Mouse (Mus musculus): Measurements from ENCODE around the gene Prr5. TPM values are rescaled to one million over a fixed set of nuclear protein-coding genes. Genes with fewer than 3 reads are reported as not detected.
A peak's percentile ranks its signal among the peaks of the same experiment; 100 is the strongest.
"Not testable (repeated sequence)": the region's sequence is repeated elsewhere in the genome, so short reads cannot be mapped to it uniquely, and the experiment has no call there.

Gene Prr5
- total RNA-seq, 2 experiments from 2014 or later: 18.6 to 20.6 TPM

GRCm38 (mm10) chr15:84706983-84707619 is 37.7 kb downstream of the Prr5 start:
- no peak for DNase-seq (ENCODE audit: low spot score in 2 of 2)

DNA sequence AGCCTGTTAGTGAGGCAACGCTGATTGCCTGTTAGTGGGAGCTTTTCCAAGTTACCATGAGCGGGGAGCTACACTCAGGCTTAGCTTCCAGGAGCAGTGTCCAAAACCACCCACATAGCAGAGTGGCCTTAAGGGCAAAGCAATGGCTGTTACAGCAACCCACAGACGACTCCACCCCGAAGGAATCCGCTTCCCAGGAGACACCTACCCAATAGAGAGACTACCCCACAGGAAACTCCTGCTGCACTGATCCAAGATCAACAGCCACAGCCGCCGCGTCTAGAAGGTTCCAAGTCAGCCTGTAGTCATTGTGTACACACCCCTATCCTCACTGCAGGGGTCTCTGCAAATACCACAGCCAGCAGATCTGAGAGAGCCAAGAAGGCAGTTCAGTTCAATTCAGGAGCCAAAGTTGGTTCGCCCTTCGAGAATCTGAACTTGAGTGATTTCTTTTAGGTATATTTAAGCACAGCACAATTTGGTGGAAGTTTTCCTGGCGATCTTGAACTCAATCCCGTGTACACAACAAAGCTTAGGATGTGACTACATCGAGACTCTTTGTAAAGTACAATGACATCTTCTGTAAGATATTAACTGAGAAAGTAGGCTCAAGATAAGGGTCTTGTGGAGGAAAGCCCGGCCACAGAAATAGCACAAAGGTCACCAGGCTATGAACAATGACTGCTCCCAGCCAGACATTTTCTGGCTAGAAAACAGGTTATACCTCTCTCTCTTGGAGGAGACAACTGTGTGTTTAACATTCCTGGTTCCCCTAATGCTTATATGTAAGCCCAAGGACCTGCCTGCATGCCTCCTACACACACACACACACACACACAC is 43.4 kb downstream of the Prr5 start:
- DNase-seq (ENCODE audit: low spot score in 2 of 2): no peak

GRCm38 (mm10) chr15:84714730-84715129 is 45.3 kb downstream of the Prr5 start:
- DNase-seq (ENCODE audit: low spot score in 2 of 2): peak; percentile 39 to 53

GRCm38 (mm10) chr15:84715132-84715531 is 45.7 kb downstream of the Prr5 start:
- DNase-seq (ENCODE audit: low spot score in 2 of 2): no peak

- DNase-seq (ENCODE audit: low spot score in 2 of 2): not testable (repeated sequence)
Observed at GRCm38 (mm10) chr15:84717570-84718270, 48.3 kb downstream of the Prr5 start.

GRCm38 (mm10) chr15:84718785-84719184 is 49.4 kb downstream of the Prr5 start:
- no peak for DNase-seq (ENCODE audit: low spot score in 2 of 2)

DNA sequence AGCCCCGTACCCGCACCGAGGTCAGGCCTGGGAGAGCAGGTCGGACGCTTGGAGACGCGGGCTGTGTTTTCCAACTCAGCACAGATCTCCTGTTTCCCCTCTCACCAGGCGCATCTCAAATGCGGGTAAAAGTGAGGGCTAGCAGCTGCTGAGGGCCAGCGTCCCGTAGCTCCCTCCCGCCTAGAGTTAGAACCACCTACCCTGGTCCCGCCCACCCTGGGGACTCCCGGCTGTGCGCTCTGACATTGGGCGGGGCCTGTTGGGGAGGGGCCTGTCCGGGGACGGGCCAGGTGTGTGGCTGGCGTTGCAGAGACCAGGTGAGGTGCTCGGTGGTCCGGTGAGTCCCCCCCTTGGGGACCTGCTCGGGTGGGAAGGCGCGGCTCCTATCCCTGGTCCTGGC is 50.4 kb downstream of the Prr5 start, which contains the start of gene Arhgap8:
TSS of gene Arhgap8 (plus strand) at position 262 of the 400 bp plus-strand sequence.
- no peak for DNase-seq (ENCODE audit: low spot score in 2 of 2)

DNA sequence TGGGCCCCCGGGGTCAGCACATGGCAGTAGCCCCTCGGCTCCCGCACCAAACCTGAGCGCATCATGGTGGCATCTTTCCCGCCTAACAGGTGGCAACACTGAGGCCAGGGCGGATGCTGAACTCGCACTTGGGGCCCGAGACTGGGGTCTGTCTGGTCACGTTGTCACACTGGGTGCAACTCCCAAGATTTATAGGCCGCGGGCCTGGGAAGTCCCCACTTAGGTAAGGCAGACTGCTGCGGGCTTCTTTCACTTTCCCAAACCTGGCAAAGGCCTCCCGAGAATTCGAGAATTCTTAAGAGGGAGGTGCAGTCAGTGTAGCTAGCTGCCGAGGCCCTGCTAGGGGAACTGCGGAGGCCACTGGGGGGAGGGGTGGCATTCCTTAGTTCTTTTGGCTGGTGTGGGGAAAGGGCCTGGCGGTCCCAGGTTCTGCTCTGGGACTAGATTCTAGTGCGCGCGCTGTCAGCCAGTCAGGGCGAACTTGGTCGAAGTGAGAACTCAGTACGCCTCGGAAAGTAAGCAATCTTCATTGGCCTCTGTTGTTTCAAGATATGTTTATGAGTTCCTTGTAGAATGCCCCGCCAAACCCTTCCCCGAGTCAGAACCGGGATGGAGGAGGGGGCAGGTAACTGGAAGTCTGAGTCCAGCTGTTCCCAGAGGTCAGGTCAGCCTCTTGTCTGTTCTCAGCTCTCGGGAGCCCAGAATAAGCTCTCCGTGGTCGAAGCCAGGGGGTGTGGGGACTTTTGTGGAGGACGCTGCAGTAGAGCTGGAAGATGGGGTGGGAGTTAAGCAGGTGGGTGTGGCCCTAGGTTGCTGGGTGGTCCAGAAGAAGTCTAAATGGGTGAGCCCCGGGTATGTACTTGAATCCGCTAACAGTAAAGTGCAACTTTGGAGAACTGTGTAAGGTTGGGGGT is 51.1 kb downstream of the Prr5 start:
- no peak for DNase-seq (ENCODE audit: low spot score in 2 of 2)

GRCm38 (mm10) chr15:84723656-84724055 is 54.2 kb downstream of the Prr5 start:
- DNase-seq (ENCODE audit: low spot score in 2 of 2): not testable (repeated sequence)

DNA sequence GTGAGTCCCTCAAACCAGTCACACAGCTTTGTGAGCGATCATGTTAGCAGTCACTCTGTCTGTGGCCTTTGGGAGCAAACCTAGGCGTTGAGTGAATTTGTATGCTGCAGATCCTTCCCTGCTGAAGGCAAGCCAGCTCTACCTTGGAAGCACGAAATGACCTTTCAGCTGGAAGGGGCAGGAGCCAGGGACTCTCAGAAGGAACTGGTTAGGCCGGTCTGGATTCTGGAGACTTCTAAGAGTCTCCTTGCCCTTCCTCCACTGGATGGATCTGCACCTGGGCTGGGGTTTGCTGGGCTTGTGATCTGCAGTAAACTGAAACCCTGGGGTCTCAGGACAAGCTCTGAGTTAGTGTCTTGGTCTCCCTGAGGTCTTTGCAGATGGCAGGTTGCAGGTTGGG is 54.8 kb downstream of the Prr5 start:
- DNase-seq (ENCODE audit: low spot score in 2 of 2): no peak

DNA sequence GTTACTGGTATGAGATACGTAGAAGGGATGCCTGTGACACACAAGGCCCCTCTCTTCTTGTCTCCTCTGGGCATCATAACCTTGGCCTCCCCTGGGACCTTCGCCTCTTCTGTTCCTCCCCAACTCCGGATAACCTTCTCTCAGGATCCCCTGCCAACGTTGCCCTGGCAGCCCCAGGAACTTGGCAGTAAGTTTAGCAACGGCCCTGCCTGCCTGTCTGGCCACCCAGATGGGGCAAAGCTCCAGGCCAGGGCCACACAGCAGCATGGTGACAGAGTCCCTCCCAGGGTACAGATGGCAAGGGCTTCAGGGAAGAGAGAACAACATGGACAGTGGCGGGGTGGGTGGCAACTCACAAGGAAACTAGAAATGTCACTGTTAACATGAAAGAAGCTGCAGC is 60.3 kb downstream of the Prr5 start:
- DNase-seq (ENCODE audit: low spot score in 2 of 2): peak; percentile 70

DNA sequence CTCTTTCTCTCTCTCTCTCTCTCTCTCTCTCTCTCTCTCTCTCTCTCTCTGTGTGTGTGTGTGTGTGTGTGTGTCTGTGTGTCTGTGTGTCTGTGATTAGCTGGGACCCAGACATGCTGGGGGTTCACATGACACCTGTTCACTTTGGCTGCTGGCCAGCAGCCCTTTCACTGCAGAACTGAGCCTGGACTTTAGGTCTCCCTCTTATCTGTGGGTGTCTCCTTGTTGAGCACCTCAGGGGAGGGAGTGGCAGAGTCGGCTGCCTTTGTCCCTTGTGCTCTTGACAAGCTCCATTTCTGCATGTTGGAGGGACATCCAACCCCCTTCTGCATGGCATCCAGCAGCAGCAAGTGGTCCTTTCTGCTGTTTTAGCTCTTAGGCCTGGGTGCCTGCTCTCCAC is 61.5 kb downstream of the Prr5 start:
- no peak for DNase-seq (ENCODE audit: low spot score in 2 of 2)

- no peak for DNase-seq (ENCODE audit: low spot score in 2 of 2)
Observed at GRCm38 (mm10) chr15:84731676-84732424, 62.4 kb downstream of the Prr5 start.

DNA sequence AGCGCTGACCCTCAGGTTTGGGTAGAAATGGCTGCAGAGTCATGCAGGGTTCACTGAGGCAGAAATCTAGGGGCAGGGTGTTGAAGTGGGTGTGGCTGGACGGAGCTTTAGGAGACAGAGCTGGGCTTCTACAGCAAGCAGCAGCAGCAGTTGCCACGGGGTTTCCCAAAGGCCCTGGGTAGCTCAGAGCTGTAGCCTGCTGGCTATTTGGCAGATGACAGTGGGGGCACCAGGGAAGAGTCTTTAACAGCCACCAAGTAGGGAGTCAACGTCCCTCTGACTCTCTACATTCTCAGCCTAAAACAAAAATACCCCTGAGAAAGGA is 63.0 kb downstream of the Prr5 start:
- no peak for DNase-seq (ENCODE audit: low spot score in 2 of 2)

DNA sequence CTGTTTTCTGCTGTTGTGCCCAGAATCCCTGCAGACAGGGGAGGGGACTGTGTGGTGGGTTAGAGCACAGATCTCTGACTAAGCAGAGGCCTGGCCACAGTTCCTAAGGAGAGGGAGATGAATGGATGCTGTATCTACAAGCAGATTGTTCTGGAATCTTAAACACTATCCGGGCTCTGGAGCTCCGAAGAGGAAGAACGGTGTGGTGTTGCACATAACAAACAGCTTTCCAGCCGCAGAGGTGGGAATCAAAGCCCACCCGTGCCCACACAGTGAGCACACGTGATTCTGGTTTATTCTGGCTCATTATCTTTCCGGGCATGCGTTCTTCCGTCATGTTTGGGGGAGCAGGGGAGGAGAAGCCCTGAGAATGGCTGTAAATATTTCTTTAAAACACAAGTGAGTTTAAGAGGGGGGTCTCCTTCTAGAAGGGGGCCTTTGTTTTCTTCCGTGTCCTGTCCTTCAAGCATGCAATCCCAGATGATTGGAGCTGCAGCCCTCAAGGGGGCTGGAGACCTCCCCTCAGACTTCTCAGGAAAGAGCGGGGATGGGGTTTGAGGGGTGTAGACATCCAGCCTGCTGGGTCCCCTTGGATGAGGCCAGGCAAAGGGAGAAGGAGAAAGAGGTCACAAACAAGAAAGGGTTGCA is 67.0 kb downstream of the Prr5 start:
- no peak for DNase-seq (ENCODE audit: low spot score in 2 of 2)

- no peak for DNase-seq (ENCODE audit: low spot score in 2 of 2)
Observed at GRCm38 (mm10) chr15:84736994-84737346, 67.5 kb downstream of the Prr5 start.

DNA sequence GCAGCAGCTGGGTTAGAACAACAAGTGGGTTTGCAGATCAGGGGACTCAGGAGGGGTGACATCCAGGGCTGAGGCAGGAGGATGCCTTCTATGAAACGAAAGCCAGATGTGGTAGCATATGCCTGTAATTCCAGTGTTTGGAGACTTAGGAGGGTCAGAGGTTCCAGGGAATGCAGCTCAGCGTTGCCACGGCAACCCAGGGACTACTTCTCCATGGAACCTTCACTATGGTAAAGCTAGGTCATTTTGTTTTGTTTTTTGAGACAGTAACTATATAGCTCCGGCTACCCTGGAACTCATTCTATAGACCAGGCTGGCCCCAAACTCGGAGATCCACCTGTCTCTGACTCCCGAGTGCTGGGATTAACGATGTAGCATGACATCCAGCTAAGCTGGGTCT is 68.8 kb downstream of the Prr5 start:
- DNase-seq (ENCODE audit: low spot score in 2 of 2): no peak

- DNase-seq (ENCODE audit: low spot score in 2 of 2): no peak
Observed at GRCm38 (mm10) chr15:84741573-84741972, 72.2 kb downstream of the Prr5 start.

GRCm38 (mm10) chr15:84743347-84743746 is 73.9 kb downstream of the Prr5 start:
- no peak for DNase-seq (ENCODE audit: low spot score in 2 of 2)

GRCm38 (mm10) chr15:84744308-84744707 is 74.9 kb downstream of the Prr5 start:
- DNase-seq (ENCODE audit: low spot score in 2 of 2): no peak

All from layer of hippocampus, postnatal 10 days (tissue).